Mouse (Mus musculus) testis, adult 2 months (tissue): ENCODE data around the gene Foxp4.

Experiments used
- CTCF ChIP-seq: fragments of 200-500 bp; IDR thresholded peaks from 2 replicates; pipeline ENCODE4 v1.5.1; 2012; ENCODE audit warnings: low read depth, mild to moderate bottlenecking, inconsistent platforms, low read length, moderate library complexity; ENCODE audit not compliant: control insufficient read depth, insufficient read depth, insufficient replicate concordance
- POLR2A ChIP-seq: fragments of 200-500 bp; IDR thresholded peaks from 2 replicates; pipeline ENCODE4 v1.6.1; 2012; ENCODE audit warnings: low read depth, mild to moderate bottlenecking, inconsistent platforms, low read length, moderate library complexity; ENCODE audit not compliant: control insufficient read depth

DNA sequence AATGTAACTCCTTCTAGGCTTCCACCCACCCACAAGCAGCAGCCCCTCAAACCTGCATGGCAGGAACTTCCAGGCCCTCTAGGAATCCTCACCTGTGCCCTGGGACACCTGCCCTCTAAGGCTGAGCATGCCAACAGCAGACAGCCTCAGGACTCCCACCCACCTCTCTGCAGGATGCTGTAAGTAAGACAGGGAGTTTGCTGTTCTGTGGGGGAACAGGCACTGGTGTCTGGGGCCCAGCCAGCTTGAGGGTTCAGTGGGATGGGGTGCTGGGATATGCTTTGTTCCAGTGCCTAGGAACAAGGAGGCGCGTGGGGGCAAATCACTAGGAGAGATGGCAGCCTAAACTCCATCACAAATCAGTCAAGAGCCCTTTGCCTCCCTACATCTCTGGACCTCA, 16.4 kb downstream of the Foxp4 start:
- TF ChIP-seq CTCF (no peak), POLR2A (no peak)
